Mouse (Mus musculus): ENCODE results near the gene Sh2d4b.
A peak's percentile ranks its signal among the peaks of the same experiment; 100 is the strongest.

Sh2d4b gene

GRCm38 (mm10) chr14:40893196-40893595, at the start of gene Sh2d4b:
Gene Sh2d4b (minus strand): TSS chr14:40893266.
- DNase-seq, result no peak

DNA sequence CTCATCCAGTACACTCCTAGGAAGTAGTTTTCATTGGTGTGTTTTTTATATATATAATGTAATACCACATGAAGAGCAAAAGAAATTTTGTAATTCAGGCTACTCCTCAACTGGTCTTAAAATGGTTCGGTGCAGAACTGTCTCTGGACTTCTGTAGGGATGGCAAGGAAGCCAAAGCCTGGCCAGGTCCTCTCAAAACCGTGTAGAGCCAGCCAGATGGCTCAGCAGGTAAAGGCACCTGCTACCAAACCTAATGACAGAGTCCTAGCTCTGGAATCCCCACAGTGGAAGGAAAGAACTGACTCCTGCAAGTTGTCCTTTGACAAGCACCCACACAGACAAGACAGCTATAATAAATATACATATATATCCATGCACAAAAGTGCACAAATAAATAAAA, 49.4 kb upstream of the Sh2d4b start:
- no peak for DNase-seq

GRCm38 (mm10) chr14:40938380-40938987, 45.4 kb upstream of the Sh2d4b start:
- DNase-seq, result no peak

GRCm38 (mm10) chr14:40937052-40937451, 44.0 kb upstream of the Sh2d4b start:
- DNase-seq, result no peak

GRCm38 (mm10) chr14:40935481-40935880, 42.4 kb upstream of the Sh2d4b start:
- DNase-seq, result no peak

GRCm38 (mm10) chr14:40935054-40935453, 42.0 kb upstream of the Sh2d4b start:
- DNase-seq, result no peak

- no peak for DNase-seq
Observed at GRCm38 (mm10) chr14:40933328-40933727, 40.3 kb upstream of the Sh2d4b start.

GRCm38 (mm10) chr14:40932225-40932624, 39.2 kb upstream of the Sh2d4b start:
- peak; percentile 51 for DNase-seq

DNA sequence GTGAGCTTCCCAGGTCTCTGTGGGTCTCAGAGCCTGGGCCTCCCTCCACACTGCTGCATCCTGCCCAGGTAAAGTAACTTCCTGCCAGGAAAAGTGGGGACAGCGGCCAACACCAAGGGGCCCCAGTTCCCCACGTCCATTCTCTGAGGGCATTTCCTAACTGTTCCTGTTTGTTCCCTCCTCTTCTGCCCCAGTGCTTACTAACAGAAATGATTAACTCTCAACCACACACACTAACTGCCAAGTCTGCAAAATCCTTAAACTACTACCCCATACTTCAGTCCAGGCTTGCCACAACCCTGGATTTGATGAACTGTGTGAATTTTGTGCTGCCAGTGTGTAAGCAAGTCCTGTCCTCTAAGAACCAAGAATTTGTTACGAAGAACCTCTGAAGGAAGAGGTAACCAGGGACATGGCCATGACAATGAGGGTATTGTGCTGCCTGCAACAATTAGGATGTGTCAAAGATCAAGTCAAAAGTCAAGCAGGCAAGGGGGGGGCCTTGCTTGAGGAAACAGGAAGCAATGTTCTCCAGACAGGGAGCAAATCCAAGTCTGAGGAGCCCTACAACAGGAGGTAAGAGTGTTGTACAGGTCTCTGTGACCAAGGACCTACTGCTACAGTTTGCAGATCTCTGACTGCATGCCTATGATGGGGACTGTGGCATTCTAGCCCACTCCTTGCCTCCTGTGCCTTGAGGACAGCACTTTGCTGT, 38.2 kb upstream of the Sh2d4b start:
- DNase-seq, result peak; percentile 71 to 80

DNA sequence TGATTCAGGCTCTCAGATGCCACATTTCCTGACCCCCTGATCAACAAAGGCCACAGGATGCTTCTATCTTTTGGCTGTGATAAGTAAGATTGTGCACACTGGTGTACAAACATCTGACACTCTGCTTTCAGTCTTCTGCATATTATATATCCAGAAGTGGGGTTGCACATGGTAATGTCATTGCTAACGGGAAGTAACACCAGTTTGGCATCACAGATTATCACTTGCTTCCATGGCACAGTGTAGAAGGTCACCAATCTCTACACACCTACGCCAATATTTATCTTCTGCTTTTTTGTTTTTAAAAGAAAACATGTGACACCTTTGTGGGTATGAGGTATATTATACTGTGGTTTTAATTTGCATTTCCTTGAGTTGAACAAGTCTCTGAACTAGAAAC, 36.9 kb upstream of the Sh2d4b start:
- DNase-seq, result no peak

- DNase-seq, result peak; percentile 41 to 52
Observed at GRCm38 (mm10) chr14:40928897-40929296, 35.8 kb upstream of the Sh2d4b start.

DNA sequence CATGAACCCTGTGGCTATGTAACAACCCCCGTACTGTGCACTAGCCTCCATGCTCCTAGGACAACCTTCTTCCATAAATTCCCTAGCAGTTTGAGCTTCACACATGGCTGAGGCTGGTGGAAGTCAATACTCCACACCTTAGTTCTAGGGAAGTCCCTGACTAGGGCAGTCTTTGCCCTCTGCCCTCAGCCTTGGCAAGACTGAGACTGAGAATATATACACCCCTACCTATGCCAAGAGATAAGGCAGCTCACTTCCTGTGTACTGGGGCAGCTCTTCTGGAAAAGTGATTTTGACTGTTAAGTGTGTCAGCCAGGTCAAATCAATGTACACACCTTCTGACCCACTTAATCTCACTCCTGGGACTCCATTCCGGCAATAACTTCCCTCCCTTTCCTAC, 34.0 kb upstream of the Sh2d4b start:
- DNase-seq, result peak in 1 of 2 experiments; percentile 43

GRCm38 (mm10) chr14:40924378-40925113, 31.5 kb upstream of the Sh2d4b start:
- DNase-seq, result peak; percentile 50 to 66

- no peak for DNase-seq
Observed at GRCm38 (mm10) chr14:40921241-40921640, 28.2 kb upstream of the Sh2d4b start.

GRCm38 (mm10) chr14:40919521-40919920, 26.5 kb upstream of the Sh2d4b start:
- no peak for DNase-seq

GRCm38 (mm10) chr14:40918477-40918876, 25.4 kb upstream of the Sh2d4b start:
- DNase-seq, result peak; percentile 41

- DNase-seq, result peak; percentile 87 to 97
Observed at GRCm38 (mm10) chr14:40917632-40918031, 24.6 kb upstream of the Sh2d4b start.

GRCm38 (mm10) chr14:40916667-40917066, 23.6 kb upstream of the Sh2d4b start:
- no peak for DNase-seq

DNA sequence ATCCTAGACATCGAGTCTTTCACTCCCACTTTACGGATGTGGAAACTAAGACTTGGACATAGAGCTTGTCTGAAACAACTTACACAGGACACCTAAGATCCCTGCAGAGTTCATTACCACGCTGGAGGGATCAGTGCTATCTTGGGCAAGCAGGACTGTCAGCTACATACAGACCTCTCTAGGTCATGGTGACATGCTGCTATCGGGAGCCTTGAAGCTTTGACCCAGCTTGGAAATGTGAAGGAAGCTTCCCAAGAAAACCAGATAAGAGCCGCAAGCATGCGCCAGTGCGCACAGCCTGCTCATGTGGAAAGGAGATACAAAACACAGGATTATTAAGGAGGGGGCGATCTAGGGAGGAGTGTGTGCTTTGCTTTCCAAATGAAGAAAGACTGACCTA, 22.8 kb upstream of the Sh2d4b start:
- DNase-seq, result no peak

DNA sequence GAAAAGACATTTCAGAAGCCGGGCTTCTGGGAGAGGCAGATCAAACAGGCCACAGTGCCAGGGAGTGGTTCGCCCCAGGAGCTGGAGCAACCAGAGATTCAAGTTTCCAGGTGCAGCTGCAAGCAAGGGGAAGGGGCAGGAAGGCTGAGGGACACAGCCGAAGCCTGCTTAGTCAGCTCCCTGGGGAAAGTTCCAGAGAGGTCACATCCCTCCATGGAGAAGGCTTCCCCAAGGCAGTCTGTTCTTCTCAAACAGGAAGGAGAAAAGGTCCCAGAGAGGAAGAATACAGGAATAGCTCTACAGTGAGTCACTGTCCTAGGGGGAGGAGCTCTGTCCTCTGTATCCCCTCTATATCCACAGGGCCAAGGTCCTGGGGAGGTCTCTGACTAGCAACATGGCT, 21.6 kb upstream of the Sh2d4b start:
- DNase-seq, result peak; percentile 44 to 54

- DNase-seq, result peak in 1 of 2 experiments; percentile 55
Observed at GRCm38 (mm10) chr14:40913709-40914108, 20.6 kb upstream of the Sh2d4b start.

DNA sequence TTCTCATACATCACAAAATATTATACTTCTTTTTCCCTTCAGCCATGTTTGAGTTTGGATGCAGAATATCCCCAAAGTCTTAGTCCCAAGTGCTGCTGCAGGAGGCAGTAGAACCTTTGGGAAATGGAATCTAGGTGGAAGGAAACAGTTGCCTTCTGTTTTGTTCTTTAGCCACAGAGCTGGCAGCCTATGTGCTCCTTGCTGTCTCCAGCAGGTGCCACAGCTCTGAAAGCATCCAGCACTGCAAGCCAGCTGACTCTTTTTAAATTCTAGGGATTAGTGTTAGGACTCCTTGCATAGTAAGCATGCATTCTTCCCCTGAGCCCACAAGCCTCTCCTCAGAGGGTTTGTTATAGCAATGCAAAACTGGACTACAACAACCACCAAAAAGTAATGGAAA, 18.5 kb upstream of the Sh2d4b start:
- DNase-seq, result no peak

DNA sequence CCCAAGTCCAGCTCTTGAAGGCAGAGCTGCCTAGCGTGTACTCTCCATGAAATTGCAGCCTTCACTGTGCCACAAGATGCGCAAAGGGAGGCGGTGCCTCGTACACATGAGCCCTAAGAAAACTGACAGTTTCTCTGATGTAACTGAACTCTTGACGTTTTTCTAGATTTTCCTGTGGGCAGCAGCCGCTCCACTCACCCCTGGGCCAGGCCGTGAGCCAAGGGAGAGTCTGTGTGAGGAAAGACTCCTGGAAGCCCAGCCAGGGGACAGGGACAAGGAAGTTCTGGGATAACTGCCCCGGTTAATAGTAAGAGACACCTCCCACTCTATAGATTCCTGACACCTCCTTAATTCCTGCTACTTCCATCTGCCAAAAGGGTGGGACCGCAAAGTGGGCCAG, 15.7 kb upstream of the Sh2d4b start:
- DNase-seq, result no peak

DNA sequence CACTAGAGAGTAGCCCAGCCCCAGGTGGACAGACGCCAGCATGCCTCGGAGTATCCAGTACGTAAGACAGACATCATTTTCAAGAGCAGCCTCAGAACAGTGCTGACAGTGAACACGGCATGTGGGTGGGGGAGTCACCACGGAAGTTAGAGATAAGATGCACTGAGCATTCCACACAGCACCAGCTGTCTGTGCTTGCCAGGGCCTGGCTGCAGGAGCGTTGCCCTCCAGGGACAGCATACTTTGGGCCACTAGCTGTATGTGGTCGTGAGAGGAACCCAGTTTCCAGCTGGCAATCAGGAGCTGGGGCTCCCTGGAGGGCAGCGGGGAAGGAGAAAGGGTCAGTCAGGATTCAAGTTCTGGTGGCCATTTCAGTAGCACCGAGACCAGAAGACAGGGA, 13.7 kb upstream of the Sh2d4b start:
- DNase-seq, result no peak
